In genomic region chr11:68142296-68142695, GRCm38 (mm10) we compare ENCODE assay signal across 17 mouse cellular contexts.
"Had no signal": no experiment of that assay in that cellular context is flagged by ENCODE, and none has a peak within 500 bp of the region (broad histone marks: within the 10 kb centered on the region; RNA-seq: fewer than 3 reads in every experiment).

No protein-coding gene starts in this region.

- H3K27me3 ChIP-seq: limb, embryonic 13.5 days; liver, embryonic 15.5 days; lung, embryonic 15.5 days had no signal

- DNase-seq: kidney, postnatal 25 days; layer of hippocampus, adult 9-11 months; liver; lung, adult 18-20 months; lung, postnatal 14 days; thymus, adult 18-20 months; thymus, postnatal 36 days had no signal

- H3K9ac ChIP-seq: limb, embryonic 13.5 days; liver, embryonic 12.5 days; liver, embryonic 15.5 days; lung, embryonic 15.5 days; midbrain, embryonic 12.5 days had no signal

- H3K9me3 ChIP-seq: limb, embryonic 10.5 days; limb, embryonic 13.5 days; liver, embryonic 12.5 days; liver, embryonic 15.5 days; lung, embryonic 15.5 days; midbrain, embryonic 12.5 days had no signal

- H3K4me3 ChIP-seq: layer of hippocampus, adult 2 months; limb, embryonic 10.5 days; limb, embryonic 13.5 days; liver, embryonic 12.5 days; liver, embryonic 15.5 days; lung, embryonic 15.5 days; midbrain, embryonic 12.5 days had no signal

- ATAC-seq: liver, embryonic 12.5 days; midbrain, embryonic 16.5 days had no signal

- H3K36me3 ChIP-seq: limb, embryonic 10.5 days; limb, embryonic 13.5 days; liver, embryonic 12.5 days; liver, embryonic 15.5 days; lung, embryonic 15.5 days; midbrain, embryonic 12.5 days had no signal

- H3K4me1 ChIP-seq: liver, embryonic 15.5 days had no signal

- H3K4me2 ChIP-seq: limb, embryonic 13.5 days; liver, embryonic 12.5 days; liver, embryonic 15.5 days; lung, embryonic 15.5 days; midbrain, embryonic 12.5 days had no signal

- H3K27ac ChIP-seq: kidney, postnatal 0 days; layer of hippocampus, adult 2 months; limb, embryonic 10.5 days; limb, embryonic 13.5 days; liver, embryonic 12.5 days; liver, embryonic 15.5 days; lung, embryonic 15.5 days; macrophage; midbrain, embryonic 12.5 days had no signal
